Mouse (Mus musculus): ENCODE results near the gene Slc25a22.

Gene Slc25a22

GRCm38 (mm10) chr7:141471236-141471635 is 33.5 kb upstream of the Slc25a22 start:
- DNase-seq = no peak

- DNase-seq = no peak
Observed at GRCm38 (mm10) chr7:141470637-141470944, 32.9 kb upstream of the Slc25a22 start.

- peak; percentile 61 for DNase-seq
Observed at GRCm38 (mm10) chr7:141469901-141470636, 32.4 kb upstream of the Slc25a22 start.

GRCm38 (mm10) chr7:141469352-141469751 is 31.7 kb upstream of the Slc25a22 start:
- DNase-seq = no peak

- peak; percentile 75 for DNase-seq
Observed at GRCm38 (mm10) chr7:141468522-141469211, 31.0 kb upstream of the Slc25a22 start.

- DNase-seq = no peak
Observed at GRCm38 (mm10) chr7:141468164-141468521, 30.5 kb upstream of the Slc25a22 start.

DNA sequence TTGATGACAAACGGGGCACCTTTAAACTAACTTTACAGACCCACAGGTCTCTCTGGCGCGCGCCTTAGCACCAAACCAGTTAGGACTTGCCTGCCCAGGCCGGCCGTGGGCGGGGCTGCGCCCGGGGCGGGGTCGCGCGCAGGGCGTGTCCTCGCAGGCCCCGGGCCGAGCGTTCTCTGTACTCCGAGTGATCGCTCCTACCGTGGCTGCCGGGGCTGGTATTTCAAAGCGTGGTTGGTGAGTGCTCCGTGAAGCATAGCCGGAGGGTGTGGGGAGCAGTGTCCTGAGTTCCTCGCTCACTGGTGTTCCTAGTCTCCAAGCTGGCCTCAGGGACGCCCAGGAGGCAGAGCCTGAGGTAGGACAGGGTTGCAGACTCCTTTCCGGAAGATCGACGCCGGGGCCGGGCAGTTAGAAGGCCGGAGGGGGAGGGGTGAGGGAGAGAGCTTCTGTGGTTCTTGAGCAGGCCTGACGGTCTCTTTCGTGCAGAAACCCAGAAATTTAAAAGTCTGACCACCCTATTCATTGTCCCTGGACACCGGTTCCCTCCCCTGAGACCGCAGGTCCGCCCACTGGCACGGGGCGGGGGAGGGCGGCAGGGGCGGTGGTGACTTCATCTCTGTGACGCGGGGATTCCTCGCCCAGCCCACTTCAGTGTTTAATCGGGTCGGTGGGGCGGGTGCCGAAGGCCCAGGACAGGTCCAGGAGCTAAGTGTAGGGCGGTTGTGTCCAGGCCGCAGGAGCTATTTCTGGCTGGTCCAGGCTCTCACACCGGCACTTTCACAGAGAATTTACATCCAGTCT is 29.7 kb upstream of the Slc25a22 start, which contains the start of gene Cd151:
Gene Cd151, plus strand, starts transcription at position 163 of the 801 bp plus-strand sequence.
- peak; percentile 80 for DNase-seq

- peak; percentile 71 for DNase-seq
Observed at GRCm38 (mm10) chr7:141466607-141467148, 29.0 kb upstream of the Slc25a22 start.

GRCm38 (mm10) chr7:141466045-141466394 is 28.3 kb upstream of the Slc25a22 start:
- peak; percentile 44 for DNase-seq

- DNase-seq = peak; percentile 62
Observed at GRCm38 (mm10) chr7:141465388-141466044, 27.8 kb upstream of the Slc25a22 start.

DNA sequence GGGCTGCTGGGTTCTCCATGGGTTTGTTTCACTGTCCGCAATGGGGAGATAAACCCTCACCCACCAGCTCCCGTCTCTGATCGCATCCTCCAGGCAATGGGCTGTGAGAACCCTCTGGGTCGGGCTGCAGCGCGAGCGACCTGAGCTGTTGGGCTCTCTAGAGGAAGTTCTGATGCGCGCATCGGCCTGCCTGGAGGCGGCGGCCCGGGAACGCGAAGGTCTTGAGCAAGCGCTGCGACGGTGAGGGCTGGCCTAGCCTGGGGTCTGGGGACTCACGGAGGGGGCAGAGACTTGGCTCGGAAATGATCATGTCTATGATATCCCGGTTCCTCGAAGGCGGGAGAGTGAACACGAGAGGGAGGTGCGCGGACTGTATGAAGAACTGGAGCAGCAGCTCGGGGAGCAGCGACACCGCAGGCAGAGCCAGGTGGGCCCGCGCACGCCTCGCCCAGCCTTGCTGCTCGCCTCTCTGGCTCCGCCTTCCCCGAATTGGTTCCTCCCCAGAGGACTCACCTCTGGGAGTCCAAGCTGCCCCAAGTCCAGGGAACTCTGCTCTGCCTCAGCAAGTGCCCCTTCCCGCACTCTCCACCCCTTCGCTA is 27.0 kb upstream of the Slc25a22 start:
- DNase-seq = peak; percentile 59

DNA sequence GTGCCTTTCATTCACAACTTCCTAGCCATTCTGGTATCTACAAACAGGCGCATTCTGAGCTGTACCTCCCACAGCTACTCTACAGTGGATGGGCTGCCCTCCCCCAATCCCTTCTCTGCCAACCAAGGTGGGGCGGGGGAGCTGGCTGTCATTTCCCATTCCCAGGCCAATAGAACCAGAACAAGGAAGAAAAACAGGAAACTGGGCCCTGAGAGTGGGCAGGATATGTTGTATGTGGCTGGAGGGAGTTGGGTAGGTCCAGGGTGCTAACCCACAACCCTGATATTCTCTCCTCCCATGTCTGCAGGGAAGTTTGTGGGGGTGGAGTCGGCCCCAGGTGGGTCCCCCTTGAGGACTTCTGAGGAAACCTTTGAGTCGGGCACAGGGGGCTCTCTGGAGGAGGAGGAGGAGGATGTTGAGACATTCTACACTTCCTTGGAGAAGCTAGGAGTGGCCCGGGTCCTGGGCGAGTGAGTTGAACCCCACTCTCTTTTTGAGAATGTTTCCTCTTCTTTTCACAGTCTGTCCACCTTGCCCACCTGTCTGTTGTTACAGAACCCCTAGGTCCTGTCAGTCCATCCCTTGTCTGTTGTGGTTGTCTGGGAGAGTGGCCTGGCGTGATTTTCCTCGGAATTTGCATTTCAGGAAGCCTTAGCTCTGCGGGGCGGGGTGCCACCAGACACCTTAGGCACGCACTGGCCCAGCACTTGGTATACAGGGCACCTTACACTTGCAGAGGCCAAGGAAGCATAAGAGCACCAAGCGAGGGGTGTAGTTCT is 26.3 kb upstream of the Slc25a22 start:
- DNase-seq = peak; percentile 53

GRCm38 (mm10) chr7:141462333-141462821 is 24.7 kb upstream of the Slc25a22 start:
- peak; percentile 64 for DNase-seq

- peak; percentile 61 for DNase-seq
Observed at GRCm38 (mm10) chr7:141461521-141462332, 24.0 kb upstream of the Slc25a22 start.

DNA sequence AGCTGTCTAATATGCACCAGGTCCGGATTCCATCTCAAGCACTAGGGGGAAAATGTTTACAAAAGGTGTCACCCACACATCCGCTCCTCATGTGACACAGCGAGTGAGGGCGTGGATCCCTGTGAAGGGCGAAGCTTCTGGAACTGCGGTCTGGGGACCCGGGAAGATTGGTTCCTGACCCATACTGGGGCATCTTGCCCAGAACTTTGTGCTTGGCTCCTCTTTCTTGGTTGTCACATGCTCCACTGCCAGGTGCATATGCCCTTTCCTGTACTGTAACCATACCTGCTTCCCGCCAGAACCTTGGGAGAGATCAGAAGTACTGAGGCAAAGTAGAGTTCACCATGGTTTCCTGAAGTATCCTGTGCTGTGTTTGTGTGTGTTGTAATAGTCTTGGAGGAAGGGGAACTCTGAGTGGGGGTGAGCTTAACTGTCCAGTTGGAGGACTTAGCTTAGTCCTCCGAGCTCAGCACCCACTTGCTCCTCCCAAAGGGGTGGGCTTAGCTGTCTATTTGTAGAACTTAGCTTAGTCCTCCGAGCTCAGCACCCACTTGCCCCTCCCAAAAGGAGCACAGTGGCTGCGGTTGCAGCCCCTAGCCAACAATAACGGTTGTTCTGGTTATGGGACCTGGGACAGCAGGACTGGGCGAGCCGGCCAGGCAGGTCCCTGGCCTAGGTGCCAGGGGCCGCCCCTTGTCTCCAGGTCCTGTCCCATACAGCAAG is 22.9 kb upstream of the Slc25a22 start, which contains the start of gene Cracr2b:
Gene Cracr2b, plus strand, starts transcription at position 704 of the 723 bp plus-strand sequence.
- DNase-seq = peak; percentile 64

- peak; percentile 57 for DNase-seq
Observed at GRCm38 (mm10) chr7:141460001-141460390, 22.3 kb upstream of the Slc25a22 start.

DNA sequence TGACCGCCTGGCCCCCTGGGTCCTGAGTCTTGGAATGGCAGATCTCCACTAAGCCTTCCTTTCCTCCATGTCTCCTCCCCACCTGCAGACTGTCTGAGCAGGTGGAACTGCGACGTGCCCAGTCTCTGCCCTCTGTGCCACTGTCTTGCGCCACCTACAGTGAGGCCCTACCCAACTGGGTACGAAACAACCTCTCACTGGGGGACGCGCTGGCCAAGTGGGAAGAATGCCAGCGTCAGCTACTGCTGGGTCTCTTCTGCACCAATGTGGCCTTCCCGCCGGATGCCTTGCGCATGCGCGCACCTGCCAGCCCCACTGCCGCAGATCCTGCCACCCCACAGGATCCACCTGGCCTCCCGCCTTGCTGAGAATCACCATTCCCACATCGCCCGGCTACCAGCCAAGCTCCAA is 21.6 kb upstream of the Slc25a22 start:
- DNase-seq = peak; percentile 91

GRCm38 (mm10) chr7:141458661-141459060 is 21.0 kb upstream of the Slc25a22 start:
- DNase-seq = no peak

GRCm38 (mm10) chr7:141457986-141458660 is 20.4 kb upstream of the Slc25a22 start:
- DNase-seq = peak; percentile 75
